Mouse (Mus musculus) liver, postnatal 0 days (tissue): ENCODE measurements around the gene Elmod2.

Source experiments
- CTCF ChIP-seq: sonication (generic); IDR thresholded peaks from 2 replicates; pipeline ENCODE4 v1.5.1; 2016; ENCODE audit warnings: antibody characterized with exemption, low read depth
- EP300 ChIP-seq: IDR thresholded peaks from 2 replicates; pipeline ENCODE4 v1.6.1; 2016; ENCODE audit warnings: antibody characterized with exemption, low read depth, mild to moderate bottlenecking

GRCm38 (mm10) chr8:83331567-83331898 lies 753 bp downstream of the Elmod2 start:
- TF ChIP-seq CTCF (no peak), EP300 (no peak)
